Mouse (Mus musculus) layer of hippocampus, postnatal 25 days (tissue): ENCODE data around the gene Agtrap. TPM values are rescaled to one million over a fixed set of nuclear protein-coding genes. Genes with fewer than 3 reads are reported as not detected.

ENCODE experiments used
- total RNA-seq, 2 experiments: library from RNA; stranded (reverse); gene quantifications; 2 replicates each; pipeline ENCODE4 v1.2.3; 2021

Gene Agtrap
- total RNA-seq, 2 experiments from 2014 or later: 6.2 to 6.9 TPM

Other genes with a start within 250 kb of the Agtrap start
- 10 to 100 TPM; 17.4 to 18.1 TPM for gene Zfp933, start 239.7 kb downstream of the Agtrap start, total RNA-seq
- gene Miip, start 219.2 kb downstream of the Agtrap start, total RNA-seq: 10 to 100 TPM; 15.2 to 26.5 TPM
- 1 to 10 TPM; 7.9 to 8.5 TPM for gene Fv1, start 219.1 kb downstream of the Agtrap start, total RNA-seq
- 100 to 1,000 TPM; 191 to 194 TPM for gene Mfn2, start 183.3 kb downstream of the Agtrap start, total RNA-seq
- 10 to 100 TPM; 21.7 to 25.2 TPM for gene Plod1, start 151.3 kb downstream of the Agtrap start, total RNA-seq
- 10 to 100 TPM; 28.4 to 29.1 TPM for gene 2510039O18Rik, start 147.1 kb downstream of the Agtrap start, total RNA-seq
- gene Nppb, start 102.2 kb downstream of the Agtrap start, total RNA-seq: not detected
- not detected for gene Nppa, start 87.3 kb downstream of the Agtrap start, total RNA-seq
- gene Clcn6, start 49.2 kb downstream of the Agtrap start, total RNA-seq: 10 to 100 TPM; 70.9 to 73.9 TPM
- gene Mthfr, start 49.0 kb downstream of the Agtrap start, total RNA-seq: 10 to 100 TPM; 28.7 to 31.9 TPM
- gene Mad2l2, start 42.4 kb upstream of the Agtrap start, total RNA-seq: 10 to 100 TPM; 15.0 to 16.5 TPM
- gene Draxin, start 42.7 kb upstream of the Agtrap start, total RNA-seq: 1 to 10 TPM; 2.3 TPM
- 10 to 100 TPM; 27.9 to 28.7 TPM for gene Fbxo6, start 64.1 kb upstream of the Agtrap start, total RNA-seq
- gene Fbxo44, start 72.5 kb upstream of the Agtrap start, total RNA-seq: 100 to 1,000 TPM; 127 TPM
- 100 to 1,000 TPM in 1 of 2 experiments, 10 to 100 TPM in 1; 97.4 to 116 TPM for gene Fbxo2, start 72.6 kb upstream of the Agtrap start, total RNA-seq
- 10 to 100 TPM; 32.4 to 33.6 TPM for gene Disp3, start 199.9 kb upstream of the Agtrap start, total RNA-seq